Mouse (Mus musculus) MEL (cell line): ENCODE data around the gene Raly. TPM values are rescaled to one million over a fixed set of nuclear protein-coding genes. Genes with fewer than 3 reads are reported as not detected.
"Not testable (repeated sequence)": the region's sequence is repeated elsewhere in the genome, so short reads cannot be mapped to it uniquely, and the experiment has no call there.

Experiments used
- DNase-seq: peaks from one replicate; pipeline ENCODE4 v3.0.0; 2011; ENCODE audit warnings: low read depth, low spot score
- H3K27ac ChIP-seq: 2 replicates; pipeline ENCODE4 v1.5.1; 2012; ENCODE audit warnings: low read depth, mild to moderate bottlenecking, control low read depth, low read length, moderate library complexity; ENCODE audit not compliant: control insufficient read depth
- H3K27me3 ChIP-seq, 2 experiments: fragments of 150-350 bp in 1 of 2; sonication (generic) in 1 of 2; 2 replicates each; pipeline ENCODE4 v1.6.1; 2012; ENCODE audit warnings: low read length in 2 of 2, mild to moderate bottlenecking in 2 of 2, improper control_type of control experiment in 1 of 2, moderate library complexity in 1 of 2; ENCODE audit not compliant: insufficient read depth in 2 of 2, control insufficient read depth in 1 of 2
- H3K36me3 ChIP-seq, 2 experiments: 2 replicates each; pipeline ENCODE4 v1.6.1; 2012 to 2014; ENCODE audit warnings: low read length in 2 of 2, improper control_type of control experiment in 1 of 2, inconsistent platforms in 1 of 2, mild to moderate bottlenecking in 1 of 2; ENCODE audit not compliant: insufficient read depth in 2 of 2, control insufficient read depth in 1 of 2
- H3K4me1 ChIP-seq, 2 experiments: fragments of 150-350 bp in 1 of 2; sonication (generic) in 1 of 2; 2 replicates each; pipeline ENCODE4 v1.6.1; 2012; ENCODE audit warnings: low read length in 2 of 2, improper control_type of control experiment in 1 of 2, mild to moderate bottlenecking in 1 of 2; ENCODE audit not compliant: insufficient read depth in 2 of 2, control insufficient read depth in 1 of 2
- H3K4me3 ChIP-seq, 2 experiments: fragments of 150-350 bp in 1 of 2; sonication (generic) in 1 of 2; 2 replicates each; pipeline ENCODE4 v1.5.1; 2012; ENCODE audit warnings: low read depth in 2 of 2, low read length in 2 of 2, mild to moderate bottlenecking in 2 of 2, moderate library complexity in 2 of 2, control low read depth in 1 of 2, improper control_type of control experiment in 1 of 2; ENCODE audit not compliant: control insufficient read depth in 1 of 2, insufficient read depth in 1 of 2
- H3K79me2 ChIP-seq: 2 replicates; pipeline ENCODE4 v1.6.1; 2012; ENCODE audit warnings: mild to moderate bottlenecking, low read length, moderate library complexity; ENCODE audit not compliant: control insufficient read depth, poor library complexity, insufficient read depth
- H3K9ac ChIP-seq: 2 replicates; pipeline ENCODE4 v1.6.1; 2012; ENCODE audit warnings: low read depth, mild to moderate bottlenecking, control low read depth, low read length, moderate library complexity; ENCODE audit not compliant: control insufficient read depth, poor library complexity, severe bottlenecking
- H3K9me3 ChIP-seq: fragments of 150-350 bp; sonication (generic); replicated peaks from 2 replicates; pipeline ENCODE4 v1.6.1; 2012; ENCODE audit warnings: mild to moderate bottlenecking, low read length, improper control_type of control experiment, moderate library complexity; ENCODE audit not compliant: insufficient read depth
- BHLHE40 ChIP-seq: IDR thresholded peaks from 2 replicates; pipeline ENCODE4 v1.6.1; 2012; ENCODE audit warnings: low read depth, mild to moderate bottlenecking, inconsistent platforms, low read length, improper control_type of control experiment, borderline replicate concordance
- CHD1 ChIP-seq: IDR thresholded peaks from 2 replicates; pipeline ENCODE4 v1.6.1; 2012; ENCODE audit warnings: low read depth, mild to moderate bottlenecking, inconsistent platforms, low read length, improper control_type of control experiment
- CTCF ChIP-seq, 3 experiments: IDR thresholded peaks in 2 of 3; conservative IDR thresholded peaks in 1 of 3; 2 replicates each; pipeline ENCODE4 v1.5.1; 2011 to 2012; ENCODE audit warnings: low read length in 3 of 3, low read depth in 2 of 3, mild to moderate bottlenecking in 2 of 3, improper control_type of control experiment in 1 of 3, inconsistent platforms in 1 of 3, mixed read lengths in 1 of 3, moderate library complexity in 1 of 3; ENCODE audit not compliant: control insufficient read depth in 1 of 3, insufficient read depth in 1 of 3, poor library complexity in 1 of 3, severe bottlenecking in 1 of 3
- ELF1 ChIP-seq: IDR thresholded peaks from 2 replicates; pipeline ENCODE4 v1.6.1; 2014; ENCODE audit warnings: low read depth, mild to moderate bottlenecking, inconsistent platforms, low read length, improper control_type of control experiment, moderate library complexity
- GABPA ChIP-seq: IDR thresholded peaks from 2 replicates; pipeline ENCODE4 v1.6.1; 2012; ENCODE audit warnings: low read depth, mild to moderate bottlenecking, inconsistent platforms, low read length, improper control_type of control experiment, moderate library complexity
- GATA1 ChIP-seq: IDR thresholded peaks from 2 replicates; pipeline ENCODE4 v1.6.1; 2011; ENCODE audit warnings: low read depth, low read length, improper control_type of control experiment
- HCFC1 ChIP-seq: IDR thresholded peaks from 2 replicates; pipeline ENCODE4 v1.6.1; 2012; ENCODE audit warnings: low read depth, mild to moderate bottlenecking, inconsistent platforms, low read length, improper control_type of control experiment, moderate library complexity
- MAX ChIP-seq: IDR thresholded peaks from 2 replicates; pipeline ENCODE4 v1.6.1; 2011; ENCODE audit warnings: low read length, improper control_type of control experiment
- MXI1 ChIP-seq: IDR thresholded peaks from 2 replicates; pipeline ENCODE4 v1.6.1; 2011; ENCODE audit warnings: mild to moderate bottlenecking, low read depth, low read length, improper control_type of control experiment
- MYB ChIP-seq: IDR thresholded peaks from 2 replicates; pipeline ENCODE4 v1.6.1; 2011; ENCODE audit warnings: mild to moderate bottlenecking, low read depth, low read length, improper control_type of control experiment
- MYC ChIP-seq: IDR thresholded peaks from 2 replicates; pipeline ENCODE4 v1.6.1; 2011; ENCODE audit warnings: low read depth, mild to moderate bottlenecking, low read length, improper control_type of control experiment, moderate library complexity
- NRF1 ChIP-seq: IDR thresholded peaks from 2 replicates; pipeline ENCODE4 v1.6.1; 2014; ENCODE audit warnings: low read depth, mild to moderate bottlenecking, inconsistent platforms, low read length, improper control_type of control experiment, moderate library complexity; ENCODE audit not compliant: poor library complexity, insufficient read depth, severe bottlenecking
- POLR2AphosphoS2 ChIP-seq: IDR thresholded peaks from 2 replicates; pipeline ENCODE4 v1.6.1; 2011; ENCODE audit warnings: low read length, improper control_type of control experiment
- RAD21 ChIP-seq: IDR thresholded peaks from 2 replicates; pipeline ENCODE4 v1.6.1; 2011; ENCODE audit warnings: mild to moderate bottlenecking, low read depth, low read length, improper control_type of control experiment
- SIN3A ChIP-seq: IDR thresholded peaks from 2 replicates; pipeline ENCODE4 v1.6.1; 2012; ENCODE audit warnings: low read length, improper control_type of control experiment, inconsistent platforms
- SMC3 ChIP-seq: IDR thresholded peaks from 2 replicates; pipeline ENCODE4 v1.6.1; 2011; ENCODE audit warnings: low read depth, low read length, improper control_type of control experiment
- TBP ChIP-seq: IDR thresholded peaks from 2 replicates; pipeline ENCODE4 v1.8.0; 2011; ENCODE audit warnings: low read depth, low read length, improper control_type of control experiment
- UBTF ChIP-seq: IDR thresholded peaks from 2 replicates; pipeline ENCODE4 v1.6.1; 2012; ENCODE audit warnings: low read depth, mild to moderate bottlenecking, inconsistent platforms, low read length, improper control_type of control experiment, moderate library complexity, borderline replicate concordance; ENCODE audit not compliant: insufficient read depth
- USF1 ChIP-seq: IDR thresholded peaks from 2 replicates; pipeline ENCODE4 v1.6.1; 2014; ENCODE audit warnings: low read depth, mild to moderate bottlenecking, inconsistent platforms, low read length, improper control_type of control experiment, moderate library complexity
- ZMIZ1 ChIP-seq: IDR thresholded peaks from 2 replicates; pipeline ENCODE4 v1.6.1; 2012; ENCODE audit warnings: low read depth, mild to moderate bottlenecking, inconsistent platforms, low read length, improper control_type of control experiment, moderate library complexity
- ZNF384 ChIP-seq: IDR thresholded peaks from 2 replicates; pipeline ENCODE4 v1.6.1; 2012; ENCODE audit warnings: low read depth, mild to moderate bottlenecking, inconsistent platforms, low read length, improper control_type of control experiment
- polyA plus RNA-seq, 2 experiments: library from polyadenylated mRNA; stranded (reverse) in 1 of 2; unstranded in 1 of 2; fragments of >175 nt in 1 of 2; fragments of >200 nt in 1 of 2; gene quantifications; 2 replicates each; pipeline versions ENCODE4 v1.2.1 to v1.2.4; 2012; ENCODE audit warnings: low replicate concordance in 2 of 2, low read depth in 1 of 2; ENCODE audit not compliant: insufficient read length in 2 of 2, insufficient read depth in 1 of 2, missing spikeins in 1 of 2
- total RNA-seq: library from RNA; depleted of rRNA; stranded (reverse); fragments of 300-350 nt; gene quantifications from 2 replicates; pipeline ENCODE4 v1.2.3, GENCODE M21; 2012

Raly gene
- total and polyA plus RNA-seq, 3 experiments, result 214 to 407 TPM; not detected in 1

DNA sequence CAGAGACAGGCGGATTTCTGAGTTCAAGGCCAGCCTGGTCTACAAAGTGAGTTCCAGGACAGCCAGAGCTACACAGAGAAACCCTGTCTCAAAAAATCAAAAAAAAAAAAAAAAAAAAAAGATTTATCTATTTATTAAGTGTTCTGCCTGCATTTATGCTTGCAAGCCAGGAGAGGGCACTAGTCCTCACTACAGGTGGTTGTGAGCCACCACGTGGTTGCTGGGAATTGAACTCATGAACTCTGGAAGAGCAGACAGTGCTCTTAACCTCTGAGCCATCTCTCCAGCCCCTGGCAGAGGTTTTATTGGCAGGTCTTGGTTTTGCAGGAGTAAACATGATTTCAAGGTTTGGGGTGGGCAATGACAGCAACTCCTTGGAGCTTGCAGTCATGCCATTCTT is 117.3 kb downstream of the Raly start:
- DNase-seq, result peak; percentile 72
- H3K9ac ChIP-seq, H3K36me3 ChIP-seq, H3K4me3 ChIP-seq, H3K27ac ChIP-seq, H3K9me3 ChIP-seq, H3K4me1 ChIP-seq, H3K79me2 ChIP-seq: not testable (repeated sequence)
- peaks cover 2 to 11% of the 10 kb centered on the region in 2 experiments for H3K27me3 ChIP-seq
- TF ChIP-seq MYC, result peak; percentile 90
- peak; percentile 40 for TF ChIP-seq SMC3
- peak; percentile 45; the same call in 1 of the 2 replicates for TF ChIP-seq MXI1
- TF ChIP-seq MAX, result peak; percentile 82
- peak; percentile 39 to 54 (median 46) for TF ChIP-seq CTCF (IDR thresholded peaks at IDR 0.05 in 2 of 3, conservative IDR thresholded peaks at IDR 0.05 in 1 of 3; ENCODE audit: control insufficient read depth in 1 of 3, insufficient read depth in 1 of 3, low read depth in 2 of 3, low read length in 3 of 3, poor library complexity in 1 of 3, severe bottlenecking in 1 of 3)
- TF ChIP-seq TBP, result peak; percentile 75
- TF ChIP-seq USF1, result peak; percentile 78
- peak; percentile 90 for TF ChIP-seq ZNF384

DNA sequence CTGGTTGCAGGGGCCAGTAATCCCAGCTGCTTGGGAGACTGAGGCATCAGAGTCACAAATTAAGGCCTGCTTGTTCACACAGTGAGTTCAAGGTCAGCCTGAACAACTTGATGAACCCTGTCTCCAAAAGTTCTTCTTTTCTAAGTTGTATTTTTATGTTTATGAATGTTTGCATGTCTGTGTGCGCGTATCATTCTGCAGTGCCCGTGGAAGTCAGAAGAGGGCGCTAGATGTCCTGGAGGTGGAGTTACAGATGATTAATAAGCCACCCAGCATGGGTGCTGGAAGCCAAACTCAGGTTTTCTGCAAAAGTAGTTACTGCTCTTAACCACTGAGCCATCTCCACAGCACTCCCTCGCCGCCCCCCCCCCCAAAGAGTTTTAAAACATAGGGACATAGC is 118.9 kb downstream of the Raly start:
- peak; percentile 58 for DNase-seq
- TF ChIP-seq CTCF (IDR thresholded peaks at IDR 0.05 in 2 of 3, conservative IDR thresholded peaks at IDR 0.05 in 1 of 3; ENCODE audit: control insufficient read depth in 1 of 3, insufficient read depth in 1 of 3, low read depth in 2 of 3, low read length in 3 of 3, poor library complexity in 1 of 3, severe bottlenecking in 1 of 3), result peak; percentile 49 to 57 (median 56)
- no peak for TF ChIP-seq SIN3A
- no peak for TF ChIP-seq POLR2AphosphoS2
- peak; percentile 25; the same call in 1 of the 2 replicates for TF ChIP-seq SMC3
- no peak for TF ChIP-seq USF1
- TF ChIP-seq RAD21, result peak; percentile 11
- H3K4me1 ChIP-seq, result no peaks in the 10 kb centered on the region
- H3K27me3 ChIP-seq, result peaks cover 8 to 19% of the 10 kb centered on the region in 2 experiments
- H3K9me3 ChIP-seq, result no peaks in the 10 kb centered on the region
- H3K36me3 ChIP-seq, result no peaks in the 10 kb centered on the region
- H3K27ac ChIP-seq, result no peak overlapping the region
- H3K9ac ChIP-seq, result no peak overlapping the region
- H3K79me2 ChIP-seq, result no peaks in the 10 kb centered on the region
- no peak overlapping the region for H3K4me3 ChIP-seq

DNA sequence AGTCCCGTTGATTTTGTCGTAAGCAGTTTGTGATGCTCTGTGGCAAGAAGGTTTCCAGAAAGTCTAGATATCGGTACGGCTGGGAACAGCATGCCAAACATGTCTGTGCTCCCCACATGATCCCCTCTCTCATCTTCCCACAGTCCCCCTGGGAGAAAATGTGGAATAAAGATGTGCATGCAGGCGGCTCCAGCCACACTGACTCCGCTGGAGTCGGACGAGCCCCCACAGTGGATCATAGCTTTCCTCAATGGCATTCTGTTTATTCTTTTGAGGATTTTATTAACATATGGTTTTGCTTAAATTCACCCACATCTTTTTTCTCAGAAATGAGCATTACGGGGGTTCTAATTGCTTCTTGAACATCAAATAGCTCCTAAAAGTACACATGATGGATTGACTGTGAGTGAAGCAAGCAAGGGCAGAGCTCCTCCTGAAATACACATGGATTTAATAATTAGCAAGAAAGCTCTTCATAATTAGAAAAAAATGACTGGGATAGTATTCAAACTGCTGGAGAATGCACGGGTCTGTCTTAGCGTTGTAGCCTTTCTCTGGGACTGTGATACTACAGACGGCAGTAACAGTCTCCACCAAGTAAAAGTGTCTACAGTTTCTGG is 125.1 kb downstream of the Raly start:
- Histone ChIP-seq H3K27me3 (peaks cover 7 to 12% of the 10 kb centered on the region in 2 experiments), H3K27ac (no peak overlapping the region), H3K36me3 (no peaks in the 10 kb centered on the region), H3K9me3 (no peaks in the 10 kb centered on the region), H3K79me2 (no peaks in the 10 kb centered on the region)
- TF ChIP-seq UBTF, result no peak
- TF ChIP-seq MYB, result no peak
- no peak for TF ChIP-seq BHLHE40
- no peak for TF ChIP-seq ZMIZ1
- no peak for TF ChIP-seq ELF1
- TF ChIP-seq POLR2AphosphoS2, result no peak
- TF ChIP-seq TBP, result no peak
- TF ChIP-seq CHD1, result no peak
- TF ChIP-seq GATA1, result no peak
- TF ChIP-seq MXI1, result no peak
- TF ChIP-seq GABPA, result no peak
- TF ChIP-seq NRF1, result no peak
- no peak for TF ChIP-seq HCFC1
- TF ChIP-seq, all 39 proteins: peak for 0
- H3K9ac ChIP-seq, result no peak overlapping the region
- DNase-seq, result no peak
- no peak overlapping the region for H3K4me3 ChIP-seq
- H3K4me1 ChIP-seq, result no peaks in the 10 kb centered on the region; a peak in 1 of 4 replicates
